Mouse (Mus musculus) lung, postnatal 0 days (tissue): ENCODE measurements around the gene Larp1. TPM values are rescaled to one million over a fixed set of nuclear protein-coding genes. Genes with fewer than 3 reads are reported as not detected.

Experiments used
- ATAC-seq: fragments of 200-750 bp; cut with Nextera tagmentation; 2 replicates; pipeline ENCODE4 v1.8.0; 2017; ENCODE audit warnings: moderate library complexity
- DNase-seq: peaks from one replicate; pipeline ENCODE4 v3.0.0-alpha.2; 2016; ENCODE audit warnings: low spot score
- H3K27ac ChIP-seq: fragments of 300-500 bp; sonication (generic); 2 replicates; pipeline ENCODE4 v1.5.1; 2014; ENCODE audit warnings: antibody characterized with exemption, mild to moderate bottlenecking, low read length, mixed read lengths
- H3K27me3 ChIP-seq: fragments of 300-500 bp; sonication (generic); replicated peaks from 2 replicates; pipeline ENCODE4 v1.6.1; 2014; ENCODE audit warnings: low read length, mixed read lengths; ENCODE audit not compliant: insufficient read depth
- H3K36me3 ChIP-seq: fragments of 300-500 bp; sonication (generic); 2 replicates; pipeline ENCODE4 v1.6.1; 2014; ENCODE audit warnings: low read length, mixed read lengths; ENCODE audit not compliant: insufficient read depth
- H3K4me1 ChIP-seq: fragments of 300-500 bp; sonication (generic); 2 replicates; pipeline ENCODE4 v1.6.1; 2014; ENCODE audit warnings: antibody characterized with exemption, low read depth, low read length, mixed read lengths; ENCODE audit not compliant: insufficient read depth
- H3K4me2 ChIP-seq: fragments of 300-500 bp; sonication (generic); replicated peaks from 2 replicates; pipeline ENCODE4 v1.6.1; 2014; ENCODE audit warnings: low read depth, mild to moderate bottlenecking, low read length, moderate library complexity, mixed read lengths
- H3K4me3 ChIP-seq: fragments of 300-500 bp; sonication (generic); 2 replicates; pipeline ENCODE4 v1.5.1; 2014; ENCODE audit warnings: low read depth, low read length
- H3K9ac ChIP-seq: fragments of 300-500 bp; sonication (generic); replicated peaks from 2 replicates; pipeline ENCODE4 v1.6.1; 2014; ENCODE audit warnings: low read depth, mild to moderate bottlenecking
- H3K9me3 ChIP-seq: fragments of 300-500 bp; sonication (generic); 2 replicates; pipeline ENCODE4 v1.6.1; 2016; ENCODE audit warnings: low read length, mixed read lengths
- CTCF ChIP-seq: IDR thresholded peaks from 2 replicates; pipeline ENCODE4 v1.5.1; 2016; ENCODE audit warnings: antibody characterized with exemption, mild to moderate bottlenecking
- EP300 ChIP-seq: IDR thresholded peaks from 2 replicates; pipeline ENCODE4 v1.6.1; 2016; ENCODE audit warnings: antibody characterized with exemption, mild to moderate bottlenecking, control low read depth
- WGBS: fragments of 180-500 bp; shearing (Covaris S2); extraction: QIAGEN DNeasy Blood & Tissue Kit; methylation state at CpG from one replicate; pipeline ENCODE4 v1.1.7; 2014; 5-methylcytosine and 5-hydroxymethylcytosine counted together
- polyA plus RNA-seq: library from polyadenylated mRNA; unstranded; fragments of >200 nt; fragmentation: Nextera tagmentation; extraction: Ambion mirVana; gene quantifications from 2 replicates; pipeline ENCODE4 v1.2.1, GENCODE M21; 2015

Larp1 gene
- polyA plus RNA-seq, 1 experiment from 2014 or later = 10.3 TPM

GRCm38 (mm10) chr11:57986861-57987260 lies 22.0 kb upstream of the Larp1 start:
- H3K27me3 ChIP-seq = no peaks in the 10 kb centered on the region
- H3K4me3 ChIP-seq = no peak overlapping the region
- H3K9me3 ChIP-seq = no peaks in the 10 kb centered on the region
- H3K4me1 ChIP-seq = peaks cover 5% of the 10 kb centered on the region; the same call in 1 of the 2 replicates
- no peak overlapping the region for H3K4me2 ChIP-seq
- no peak overlapping the region for H3K9ac ChIP-seq
- WGBS = 95% methylated on average over 7 of the region's 7 CpGs
- DNase-seq (no peak), ATAC-seq (no peak)
- TF ChIP-seq EP300 (no peak), CTCF (no peak)
- no peaks in the 10 kb centered on the region for H3K36me3 ChIP-seq
- no peak overlapping the region for H3K27ac ChIP-seq

GRCm38 (mm10) chr11:57998168-57998567 lies 10.7 kb upstream of the Larp1 start:
- no peak overlapping the region for H3K4me2 ChIP-seq
- H3K4me3 ChIP-seq = no peak overlapping the region
- TF ChIP-seq EP300 (no peak), CTCF (no peak)
- H3K36me3 ChIP-seq = no peaks in the 10 kb centered on the region
- DNase-seq = no peak
- no peaks in the 10 kb centered on the region for H3K4me1 ChIP-seq
- no peak overlapping the region for H3K9ac ChIP-seq
- 73% methylated on average over 7 of the region's 7 CpGs for WGBS
- no peaks in the 10 kb centered on the region for H3K9me3 ChIP-seq
- H3K27me3 ChIP-seq = no peaks in the 10 kb centered on the region
- no peak overlapping the region for H3K27ac ChIP-seq
- no peak for ATAC-seq

GRCm38 (mm10) chr11:57998872-57999271 lies 10.0 kb upstream of the Larp1 start:
- H3K9ac ChIP-seq = no peak overlapping the region
- no peak overlapping the region for H3K4me2 ChIP-seq
- peak; percentile 68 for ATAC-seq
- no peaks in the 10 kb centered on the region for H3K27me3 ChIP-seq
- no peaks in the 10 kb centered on the region for H3K36me3 ChIP-seq
- no peak overlapping the region for H3K27ac ChIP-seq
- H3K9me3 ChIP-seq = no peaks in the 10 kb centered on the region
- TF ChIP-seq EP300 (no peak), CTCF (no peak)
- peak; percentile 35 for DNase-seq
- H3K4me1 ChIP-seq = no peaks in the 10 kb centered on the region
- WGBS = 0% methylated on average over 1 of the region's 1 CpGs
- no peak overlapping the region for H3K4me3 ChIP-seq

GRCm38 (mm10) chr11:58003126-58003525 lies 5.7 kb upstream of the Larp1 start:
- TF ChIP-seq EP300 = no peak
- no peak for TF ChIP-seq CTCF
- Histone ChIP-seq H3K9me3 (no peaks in the 10 kb centered on the region), H3K4me2 (no peak overlapping the region), H3K36me3 (no peaks in the 10 kb centered on the region), H3K9ac (no peak overlapping the region), H3K27me3 (no peaks in the 10 kb centered on the region), H3K4me1 (peaks cover under 1% of the 10 kb centered on the region; the same call in 1 of the 2 replicates), H3K27ac (no peak overlapping the region), H3K4me3 (no peak overlapping the region)
- WGBS = 75% methylated on average over 8 of the region's 8 CpGs
- DNase-seq (no peak), ATAC-seq (no peak)

- Histone ChIP-seq H3K27ac (no peak overlapping the region), H3K4me1 (peaks cover 4% of the 10 kb centered on the region; the same call in 1 of the 2 replicates), H3K9ac (no peak overlapping the region), H3K9me3 (no peaks in the 10 kb centered on the region), H3K4me2 (no peak overlapping the region), H3K27me3 (no peaks in the 10 kb centered on the region), H3K4me3 (no peak overlapping the region), H3K36me3 (no peaks in the 10 kb centered on the region)
- DNase-seq (no peak), ATAC-seq (no peak)
- WGBS = 67% methylated on average over 6 of the region's 6 CpGs
- TF ChIP-seq CTCF (no peak), EP300 (no peak)
Measured at GRCm38 (mm10) chr11:58003734-58004133, 5.1 kb upstream of the Larp1 start.

- H3K27ac ChIP-seq = no peak overlapping the region
- H3K4me3 ChIP-seq = no peak overlapping the region
- peaks cover 4% of the 10 kb centered on the region; the same call in 1 of the 2 replicates for H3K4me1 ChIP-seq
- no peaks in the 10 kb centered on the region for H3K27me3 ChIP-seq
- no peak for TF ChIP-seq EP300
- TF ChIP-seq CTCF = no peak
- no peaks in the 10 kb centered on the region for H3K36me3 ChIP-seq
- no peak overlapping the region for H3K4me2 ChIP-seq
- no peak for DNase-seq
- no peak for ATAC-seq
- no peaks in the 10 kb centered on the region for H3K9me3 ChIP-seq
- no peak overlapping the region for H3K9ac ChIP-seq
Measured at GRCm38 (mm10) chr11:58005110-58005509, 3.8 kb upstream of the Larp1 start.

- ATAC-seq (no peak), DNase-seq (no peak)
- Histone ChIP-seq H3K4me1 (peaks cover 14% of the 10 kb centered on the region), H3K27ac (peak overlapping the region; percentile 34), H3K9ac (peak overlapping the region; percentile 43; the same call in 1 of the 2 replicates), H3K4me3 (peak overlapping the region; percentile 84), H3K9me3 (no peaks in the 10 kb centered on the region), H3K36me3 (no peaks in the 10 kb centered on the region), H3K4me2 (peak overlapping the region; percentile 81), H3K27me3 (no peaks in the 10 kb centered on the region)
- WGBS = 5% methylated on average over 5 of the region's 5 CpGs
- TF ChIP-seq EP300 = no peak
Measured at GRCm38 (mm10) chr11:58008013-58008412, 851 bp upstream of the Larp1 start.
